Mouse (Mus musculus) MEL (cell line): ENCODE results near the gene Gadd45g.

ENCODE experiments used
- CHD1 ChIP-seq: IDR thresholded peaks from 2 replicates; pipeline ENCODE4 v1.6.1; 2012; ENCODE audit warnings: low read depth, mild to moderate bottlenecking, inconsistent platforms, low read length, improper control_type of control experiment
- EP300 ChIP-seq, 2 experiments: IDR thresholded peaks; 2 replicates each; pipeline ENCODE4 v1.6.1; 2011; ENCODE audit warnings: improper control_type of control experiment in 2 of 2, low read length in 2 of 2, low read depth in 1 of 2, mild to moderate bottlenecking in 1 of 2
- GATA1 ChIP-seq: IDR thresholded peaks from 2 replicates; pipeline ENCODE4 v1.6.1; 2011; ENCODE audit warnings: low read depth, low read length, improper control_type of control experiment
- MYC ChIP-seq: IDR thresholded peaks from 2 replicates; pipeline ENCODE4 v1.6.1; 2011; ENCODE audit warnings: low read depth, mild to moderate bottlenecking, low read length, improper control_type of control experiment, moderate library complexity
- POLR2A ChIP-seq, 2 experiments: IDR thresholded peaks; 2 replicates each; pipeline ENCODE4 v1.6.1; 2011 to 2012; ENCODE audit warnings: low read length in 2 of 2, mild to moderate bottlenecking in 2 of 2, control low read depth in 1 of 2, improper control_type of control experiment in 1 of 2, low read depth in 1 of 2, moderate library complexity in 1 of 2; ENCODE audit not compliant: control insufficient read depth in 1 of 2, insufficient read depth in 1 of 2, poor library complexity in 1 of 2
- POLR2AphosphoS2 ChIP-seq: IDR thresholded peaks from 2 replicates; pipeline ENCODE4 v1.6.1; 2011; ENCODE audit warnings: low read length, improper control_type of control experiment
- RCOR1 ChIP-seq: IDR thresholded peaks from 2 replicates; pipeline ENCODE4 v1.6.1; 2012; ENCODE audit warnings: low read depth, mild to moderate bottlenecking, inconsistent platforms, low read length, improper control_type of control experiment
- USF1 ChIP-seq: IDR thresholded peaks from 2 replicates; pipeline ENCODE4 v1.6.1; 2014; ENCODE audit warnings: low read depth, mild to moderate bottlenecking, inconsistent platforms, low read length, improper control_type of control experiment, moderate library complexity

GRCm38 (mm10) chr13:51814646-51815045 is 31.8 kb upstream of the Gadd45g start:
- TF ChIP-seq POLR2A (IDR thresholded peaks at IDR 0.05; ENCODE audit: control insufficient read depth in 1 of 2, insufficient read depth in 1 of 2, low read depth in 1 of 2, low read length in 2 of 2, poor library complexity in 1 of 2) (no peak), CHD1 (no peak), GATA1 (no peak), USF1 (no peak), RCOR1 (no peak), EP300 (IDR thresholded peaks at IDR 0.05; ENCODE audit: low read depth in 1 of 2, low read length in 2 of 2) (no peak), POLR2AphosphoS2 (no peak), MYC (no peak)
